Comparison of ENCODE assay signal across 9 mouse cellular contexts in genomic region chr7:81341563-81341962, GRCm38 (mm10). TPM values are rescaled to one million over a fixed set of nuclear protein-coding genes. Genes with fewer than 3 reads are reported as not detected.
DNase-seq lines count a peak whose midpoint lies in the region; ATAC-seq lines count a peak whose summit lies in the region.
"Had no signal": no experiment of that assay in that cellular context is flagged by ENCODE, and none has a peak within 500 bp of the region (broad histone marks: within the 10 kb centered on the region; RNA-seq: fewer than 3 reads in every experiment).

No protein-coding gene starts in this region.

- H3K36me3 ChIP-seq in kidney, embryonic 16.5 days (ENCODE audit: insufficient read depth, low read length) = peaks cover 63% of the 10 kb centered on the region

- WGBS in kidney, embryonic 16.5 days = 55% methylated on average over 3 of the region's 3 CpGs

- H3K4me1 ChIP-seq in kidney, embryonic 16.5 days (ENCODE audit: insufficient read depth, low read length) = peaks cover 21% of the 10 kb centered on the region

- no peaks in the 10 kb centered on the region for H3K9me3 ChIP-seq in kidney, embryonic 16.5 days (ENCODE audit: low read length)

- H3K27me3 ChIP-seq in kidney, embryonic 16.5 days (ENCODE audit: insufficient read depth, low read length) = no peaks in the 10 kb centered on the region

- no peak overlapping the region for H3K27ac ChIP-seq in kidney, embryonic 16.5 days (ENCODE audit: low read length)

- no peak for ATAC-seq in kidney, embryonic 16.5 days (ENCODE audit: low FRiP score, low TSS enrichment)
- 0 out of 2 replicates have a peak, but pooled peaks have one; percentile 12 for ATAC-seq in megakaryocyte-erythroid progenitor cell, adult 5-6 weeks (replicated peaks; ENCODE audit: low FRiP score, low TSS enrichment, poor library complexity, severe bottlenecking)

- DNase-seq in adrenal gland, postnatal 14 days = peak; percentile 53
- no peak for DNase-seq in adrenal gland, adult 18-20 months (ENCODE audit: low spot score in 2 of 2)
- DNase-seq in kidney, postnatal 14 days = peak; percentile 41
- peak; percentile 67 for DNase-seq in brain, adult 2 months (ENCODE audit: low read depth, low spot score)
- no peak for DNase-seq in cerebellum, postnatal 36 days
- DNase-seq in spleen, postnatal 4 days (ENCODE audit: low spot score in 2 of 2) = no peak
- DNase-seq: layer of hippocampus, postnatal 36 days had no signal

- H3K4me3 ChIP-seq in kidney, embryonic 16.5 days (ENCODE audit: low read length) = no peak overlapping the region

- no peak overlapping the region for H3K4me2 ChIP-seq in kidney, embryonic 16.5 days (replicated peaks; ENCODE audit: low read depth, low read length)

- no peak overlapping the region for H3K9ac ChIP-seq in kidney, embryonic 16.5 days (replicated peaks; ENCODE audit: low read length)

RNA-seq across cellular contexts. Expression of gene Rps17, which starts 3.5 kb away (rescaled TPM):
- 1,182 and 1,388 TPM in 2 replicates for total RNA-seq in adrenal gland, postnatal 14 days (2021)
- total RNA-seq in adrenal gland, adult 18-20 months (2021) = 1,000 to 10,000 TPM; 1,108 to 1,124 TPM
- 1,196 and 1,210 TPM in 2 replicates for polyA plus RNA-seq in kidney, embryonic 16.5 days (2015; fragmentation: Nextera tagmentation; extraction: Ambion mirVana)
- total RNA-seq in megakaryocyte-erythroid progenitor cell, adult 5-6 weeks (2014; fragmentation: Nextera tagmentation) = 4,933 and 5,221 TPM in 2 replicates
- total RNA-seq in megakaryocyte-erythroid progenitor cell, adult 5-6 weeks (2017) = 4,315 and 4,403 TPM in 2 replicates

Comparison
In these comparisons a context has a peak if more than half of its experiments do, and no peak if none do; other contexts are left out.
1. DNase-seq: peak in adrenal gland, postnatal 14 days (single experiment), kidney, postnatal 14 days (single experiment) and brain, adult 2 months (single experiment); none in adrenal gland, adult 18-20 months (0 of 2), cerebellum, postnatal 36 days (0 of 2) and spleen, postnatal 4 days (0 of 2).